Mouse (Mus musculus) heart, embryonic 10.5 days (tissue): ENCODE measurements around the gene Tmem156. TPM values are rescaled to one million over a fixed set of nuclear protein-coding genes. Genes with fewer than 3 reads are reported as not detected.
A peak's percentile ranks its signal among the peaks of the same experiment; 100 is the strongest.
"Not testable (repeated sequence)": the region's sequence is repeated elsewhere in the genome, so short reads cannot be mapped to it uniquely, and the experiment has no call there.

Experiments used
- DNase-seq: peaks from one replicate; pipeline ENCODE4 v3.0.0-alpha.2; 2017; ENCODE audit warnings: low spot score
- H3K27ac ChIP-seq: fragments of 300-500 bp; sonication (generic); 2 replicates; pipeline ENCODE4 v1.5.1; 2016; ENCODE audit warnings: mild to moderate bottlenecking
- H3K27me3 ChIP-seq: fragments of 300-500 bp; sonication (generic); 2 replicates; pipeline ENCODE4 v1.6.1; 2016; ENCODE audit warnings: mild to moderate bottlenecking; ENCODE audit not compliant: poor library complexity, insufficient read depth, severe bottlenecking
- H3K36me3 ChIP-seq: fragments of 300-500 bp; sonication (generic); 2 replicates; pipeline ENCODE4 v1.6.1; 2016; ENCODE audit warnings: mild to moderate bottlenecking, moderate library complexity
- H3K4me1 ChIP-seq: fragments of 300-500 bp; sonication (generic); 2 replicates; pipeline ENCODE4 v1.6.1; 2016; ENCODE audit warnings: mild to moderate bottlenecking
- H3K4me3 ChIP-seq: fragments of 300-500 bp; sonication (generic); 2 replicates; pipeline ENCODE4 v1.5.1; 2016; ENCODE audit warnings: mild to moderate bottlenecking, moderate library complexity
- H3K9me3 ChIP-seq: fragments of 300-500 bp; sonication (generic); 2 replicates; pipeline ENCODE4 v1.6.1; 2016; ENCODE audit warnings: mild to moderate bottlenecking, moderate library complexity
- WGBS: fragments of 180-500 bp; shearing (Covaris S2); methylation state at CpG from one replicate; pipeline ENCODE4 v1.1.7; 2016; 5-methylcytosine and 5-hydroxymethylcytosine counted together
- polyA plus RNA-seq: library from polyadenylated mRNA; unstranded; fragments of >200 nt; fragmentation: Nextera tagmentation; extraction: Ambion mirVana; gene quantifications from 2 replicates; pipeline ENCODE4 v1.2.1, GENCODE M21; 2016

The Tmem156 gene
- polyA plus RNA-seq, 1 experiment from 2014 or later: 0.13 TPM

GRCm38 (mm10) chr5:65112225-65112624 lies 20.3 kb upstream of the Tmem156 start:
- not testable (repeated sequence) for H3K4me3 ChIP-seq, H3K27me3 ChIP-seq, H3K9me3 ChIP-seq, H3K27ac ChIP-seq, DNase-seq
- WGBS: 16% methylated on average over 3 of the region's 3 CpGs
- H3K36me3 ChIP-seq: peaks cover 11% of the 10 kb centered on the region
- H3K4me1 ChIP-seq: peaks cover 27% of the 10 kb centered on the region

- Histone ChIP-seq H3K27ac (peak overlapping the region; percentile 95), H3K4me3 (peak overlapping the region; percentile 92), H3K36me3 (no peaks in the 10 kb centered on the region), H3K4me1 (peaks cover 25% of the 10 kb centered on the region), H3K27me3 (no peaks in the 10 kb centered on the region), H3K9me3 (no peaks in the 10 kb centered on the region)
- DNase-seq: no peak
- 2% methylated on average over 40 of the region's 42 CpGs for WGBS
Measured at GRCm38 (mm10) chr5:65107773-65108432, 16.0 kb upstream of the Tmem156 start.

- peak; percentile 95 for DNase-seq
- no peaks in the 10 kb centered on the region for H3K27me3 ChIP-seq
- no peaks in the 10 kb centered on the region for H3K36me3 ChIP-seq
- H3K27ac ChIP-seq: peak within 1 kb of the TSS; percentile 95
- peak within 1 kb of the TSS; percentile 92 for H3K4me3 ChIP-seq
- H3K4me1 ChIP-seq: peaks cover 29% of the 10 kb centered on the region
- no peaks in the 10 kb centered on the region for H3K9me3 ChIP-seq
- 3% methylated on average over 50 of the region's 56 CpGs for WGBS
Measured at GRCm38 (mm10) chr5:65106876-65107772, 15.2 kb upstream of the Tmem156 start, which contains the start of gene Klhl5. TSS of gene Klhl5 (plus strand) at chr5:65107539.

GRCm38 (mm10) chr5:65102641-65103042 lies 10.7 kb upstream of the Tmem156 start:
- H3K27me3 ChIP-seq: no peaks in the 10 kb centered on the region
- H3K36me3 ChIP-seq: no peaks in the 10 kb centered on the region
- WGBS: 44% methylated on average over 10 of the region's 10 CpGs
- H3K4me3 ChIP-seq: no peak overlapping the region
- no peak for DNase-seq
- H3K9me3 ChIP-seq: no peaks in the 10 kb centered on the region
- H3K4me1 ChIP-seq: peaks cover 19% of the 10 kb centered on the region
- H3K27ac ChIP-seq: peak overlapping the region; percentile 67

- Histone ChIP-seq H3K36me3 (no peaks in the 10 kb centered on the region), H3K27me3 (no peaks in the 10 kb centered on the region), H3K27ac (peak overlapping the region; percentile 67), H3K4me3 (no peak overlapping the region), H3K9me3 (no peaks in the 10 kb centered on the region), H3K4me1 (peaks cover 16% of the 10 kb centered on the region)
- 60% methylated on average over 3 of the region's 3 CpGs for WGBS
- DNase-seq: no peak
Measured at GRCm38 (mm10) chr5:65102026-65102640, 10.2 kb upstream of the Tmem156 start.

- Histone ChIP-seq H3K27me3 (no peaks in the 10 kb centered on the region), H3K36me3 (no peaks in the 10 kb centered on the region), H3K4me3 (no peak overlapping the region), H3K27ac (peak overlapping the region; percentile 67; the same call in 1 of the 2 replicates), H3K4me1 (peaks cover 14% of the 10 kb centered on the region), H3K9me3 (no peaks in the 10 kb centered on the region)
- WGBS: 80% methylated on average over 6 of the region's 6 CpGs
- no peak for DNase-seq
Measured at GRCm38 (mm10) chr5:65101621-65102020, 9.7 kb upstream of the Tmem156 start.

GRCm38 (mm10) chr5:65101209-65101608 lies 9.3 kb upstream of the Tmem156 start:
- 71% methylated on average over 5 of the region's 5 CpGs for WGBS
- peaks cover 14% of the 10 kb centered on the region for H3K4me1 ChIP-seq
- no peaks in the 10 kb centered on the region for H3K36me3 ChIP-seq
- no peak overlapping the region for H3K27ac ChIP-seq
- no peak overlapping the region for H3K4me3 ChIP-seq
- H3K27me3 ChIP-seq: no peaks in the 10 kb centered on the region
- no peak for DNase-seq
- H3K9me3 ChIP-seq: no peaks in the 10 kb centered on the region

- Histone ChIP-seq H3K36me3 (no peaks in the 10 kb centered on the region), H3K4me1 (peaks cover 14% of the 10 kb centered on the region), H3K27me3 (no peaks in the 10 kb centered on the region), H3K27ac (no peak overlapping the region), H3K9me3 (no peaks in the 10 kb centered on the region), H3K4me3 (no peak overlapping the region)
- 84% methylated on average over 11 of the region's 11 CpGs for WGBS
- DNase-seq: no peak
Measured at GRCm38 (mm10) chr5:65100002-65100401, 8.1 kb upstream of the Tmem156 start.

GRCm38 (mm10) chr5:65097457-65097856 lies 5.5 kb upstream of the Tmem156 start:
- 75% methylated on average over 5 of the region's 5 CpGs for WGBS
- no peak overlapping the region for H3K4me3 ChIP-seq
- no peak for DNase-seq
- H3K27ac ChIP-seq: no peak overlapping the region
- H3K4me1 ChIP-seq: peaks cover 9% of the 10 kb centered on the region
- no peaks in the 10 kb centered on the region for H3K36me3 ChIP-seq
- H3K27me3 ChIP-seq: no peaks in the 10 kb centered on the region
- no peaks in the 10 kb centered on the region for H3K9me3 ChIP-seq

GRCm38 (mm10) chr5:65096805-65097204 lies 4.9 kb upstream of the Tmem156 start:
- no peaks in the 10 kb centered on the region for H3K27me3 ChIP-seq
- WGBS: 83% methylated on average over 3 of the region's 3 CpGs
- no peaks in the 10 kb centered on the region for H3K9me3 ChIP-seq

GRCm38 (mm10) chr5:65096082-65096481 lies 4.2 kb upstream of the Tmem156 start:
- Histone ChIP-seq H3K4me1 (no peaks in the 10 kb centered on the region), H3K4me3 (no peak overlapping the region), H3K9me3 (no peaks in the 10 kb centered on the region), H3K36me3 (no peaks in the 10 kb centered on the region), H3K27me3 (no peaks in the 10 kb centered on the region), H3K27ac (no peak overlapping the region)
- 80% methylated on average over 3 of the region's 3 CpGs for WGBS
- DNase-seq: no peak

More at GRCm38 (mm10) chr5:65096805-65097204, 4.9 kb upstream of the Tmem156 start:
- H3K36me3 ChIP-seq: no peaks in the 10 kb centered on the region
- H3K4me3 ChIP-seq: no peak overlapping the region
- DNase-seq: no peak
- H3K27ac ChIP-seq: no peak overlapping the region
- peaks cover 2% of the 10 kb centered on the region for H3K4me1 ChIP-seq

GRCm38 (mm10) chr5:65094902-65095545 lies 3.1 kb upstream of the Tmem156 start:
- Histone ChIP-seq H3K27me3 (no peaks in the 10 kb centered on the region), H3K4me1 (no peaks in the 10 kb centered on the region), H3K36me3 (no peaks in the 10 kb centered on the region), H3K27ac (no peak overlapping the region), H3K4me3 (no peak overlapping the region), H3K9me3 (no peaks in the 10 kb centered on the region)
- DNase-seq: no peak
- 80% methylated on average over 7 of the region's 7 CpGs for WGBS
